Mouse (Mus musculus) megakaryocyte, embryonic 14.5 days (primary cell): ENCODE data around the gene Stxbp3.

ENCODE experiments used
- FLI1 ChIP-seq: IDR thresholded peaks from 2 replicates; pipeline ENCODE4 v1.6.1; 2012; ENCODE audit warnings: low read length, inconsistent platforms, mixed read lengths
- GATA1 ChIP-seq: IDR thresholded peaks from 3 replicates; pipeline ENCODE4 v1.6.1; 2012; ENCODE audit warnings: mixed read lengths, low read length, inconsistent platforms, borderline replicate concordance

DNA sequence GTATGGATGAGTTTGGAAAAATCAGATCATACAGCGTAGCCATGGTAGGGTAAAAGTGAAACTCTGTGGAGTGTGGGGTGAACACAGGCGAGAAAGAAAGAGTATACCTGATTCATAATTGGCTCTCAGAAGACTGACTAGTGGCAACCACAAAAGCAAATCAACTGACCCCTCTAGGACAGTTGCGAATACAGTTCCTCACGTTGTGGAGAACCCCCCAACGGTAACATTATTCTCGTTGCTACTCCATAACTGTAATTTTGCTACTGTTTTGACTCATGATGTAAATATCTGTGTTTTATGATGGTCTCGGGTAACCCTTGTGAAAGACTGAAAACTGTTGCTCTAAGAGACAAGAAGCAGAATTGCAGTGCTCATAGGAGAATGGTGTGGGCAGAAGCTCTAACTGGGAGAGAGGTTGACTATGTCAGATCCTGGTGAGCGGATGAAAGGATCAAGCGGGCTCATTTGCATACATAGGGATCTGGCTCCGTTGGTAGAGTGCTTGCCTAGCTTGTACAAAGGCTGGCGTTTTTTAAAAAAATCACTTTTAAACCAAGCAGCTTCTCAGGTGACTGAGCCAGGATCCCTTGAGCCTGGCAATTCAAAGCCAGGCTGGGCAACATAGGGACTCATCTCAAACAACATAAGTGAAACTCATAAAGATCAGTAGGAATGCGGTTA lies 46.8 kb upstream of the Stxbp3 start:
- TF ChIP-seq GATA1, result no peak
- no peak for TF ChIP-seq FLI1
